Mouse (Mus musculus): Measurements from ENCODE around the gene Flt3l. TPM values are rescaled to one million over a fixed set of nuclear protein-coding genes. Genes with fewer than 3 reads are reported as not detected.
"Not testable (repeated sequence)": the region's sequence is repeated elsewhere in the genome, so short reads cannot be mapped to it uniquely, and the experiment has no call there.

Flt3l gene
- polyA plus RNA-seq, 1 experiment from 2014 or later = 1.5 TPM

DNA sequence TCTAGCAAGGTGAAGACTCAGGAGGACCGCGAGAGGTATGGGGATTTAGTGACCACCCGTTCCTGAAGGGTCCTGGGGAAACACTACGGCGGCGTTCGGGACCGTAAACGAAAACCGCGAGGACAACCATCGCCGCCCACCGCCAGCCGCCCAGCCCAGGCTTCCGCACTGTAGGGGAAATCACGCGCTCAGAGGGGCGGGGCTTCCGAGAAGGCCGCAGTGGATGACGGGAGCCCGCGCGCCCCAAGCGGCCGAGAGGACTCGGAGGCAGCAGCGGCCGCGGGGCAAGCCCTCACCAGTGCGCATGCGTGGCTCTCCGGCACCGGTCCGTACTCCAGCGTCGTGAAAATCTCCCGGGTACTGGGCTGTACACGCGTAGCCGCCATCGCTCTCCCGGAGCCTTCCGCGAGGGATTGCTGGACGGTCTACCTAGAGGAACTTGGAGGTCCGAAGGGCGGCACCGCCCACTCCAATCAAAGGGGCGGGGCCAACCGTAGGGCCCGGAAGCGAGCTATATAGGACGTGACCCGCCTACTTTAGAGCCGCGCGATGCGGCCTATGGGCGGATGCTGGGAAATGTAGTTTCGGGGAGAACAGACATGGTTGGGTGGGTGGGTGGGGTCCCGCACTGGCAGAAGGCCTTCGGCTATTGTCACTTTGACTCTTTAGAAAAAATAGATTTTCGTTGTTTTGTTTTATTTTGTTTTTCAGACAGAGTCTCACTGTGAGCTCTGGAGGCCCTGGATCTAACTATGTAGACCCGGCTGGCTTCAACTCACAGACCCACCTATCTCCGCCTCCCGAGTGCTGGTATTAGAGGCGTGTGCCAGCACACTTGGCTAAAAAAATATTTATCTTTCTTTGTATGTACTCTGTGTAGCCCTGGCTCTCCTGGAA, 18.1 kb upstream of the Flt3l start, which contains the start of the genes Pih1d1 and Aldh16a1:
Gene Pih1d1 (plus strand): TSS at position 208 of the 897 bp plus-strand sequence.
Gene Aldh16a1 (minus strand): TSS at position 489 of the 897 bp plus-strand sequence.
- Histone ChIP-seq H3K36me3 (peaks cover 10% of the 10 kb centered on the region; the same call in 1 of the 2 replicates), H3K9ac (peak within 1 kb of the TSS; percentile 87), H3K27ac (peak within 1 kb of the TSS; percentile 99), H3K9me3 (replicated peaks) (no peaks in the 10 kb centered on the region), H3K27me3 (no peaks in the 10 kb centered on the region), H3K4me1 (replicated peaks) (peaks cover 15% of the 10 kb centered on the region), H3K4me3 (peak within 1 kb of the TSS; percentile 91), H3K4me2 (peak within 1 kb of the TSS; percentile 69)
- peak; percentile 94 for ATAC-seq (replicated peaks; ENCODE audit: insufficient number of reproducible peaks, insufficient read depth, low FRiP score, low read depth)
- 3% methylated on average over 69 of the region's 69 CpGs for WGBS

DNA sequence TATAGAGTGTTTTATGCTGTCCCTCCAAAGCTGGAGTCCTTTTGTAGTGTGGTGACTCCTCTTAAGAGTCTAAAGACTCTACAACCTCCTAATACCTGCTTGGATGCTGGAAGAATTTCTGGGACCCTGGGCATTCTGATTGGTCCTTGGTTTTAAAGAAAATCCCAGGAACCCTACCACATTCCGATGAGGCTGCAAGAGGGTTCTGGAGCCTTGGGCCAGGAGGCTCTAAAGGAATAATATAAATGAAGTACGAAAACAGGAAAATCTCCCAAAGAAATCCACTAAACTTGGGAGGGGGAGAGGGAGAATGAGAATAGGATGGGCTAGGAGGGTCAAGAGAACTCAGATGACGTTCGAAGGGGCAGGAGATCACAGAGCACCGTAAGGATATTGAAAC, 17.4 kb upstream of the Flt3l start:
- Histone ChIP-seq H3K9ac (peak overlapping the region; percentile 87), H3K4me3 (peak overlapping the region; percentile 91), H3K27ac (peak overlapping the region; percentile 99), H3K4me2 (peak overlapping the region; percentile 69), H3K36me3 (peaks cover 5% of the 10 kb centered on the region; the same call in 1 of the 2 replicates), H3K27me3 (no peaks in the 10 kb centered on the region), H3K4me1 (replicated peaks) (peaks cover 15% of the 10 kb centered on the region), H3K9me3 (replicated peaks) (no peaks in the 10 kb centered on the region)
- 3% methylated on average over 5 of the region's 5 CpGs for WGBS
- no peak for ATAC-seq (replicated peaks; ENCODE audit: insufficient number of reproducible peaks, insufficient read depth, low FRiP score, low read depth)

DNA sequence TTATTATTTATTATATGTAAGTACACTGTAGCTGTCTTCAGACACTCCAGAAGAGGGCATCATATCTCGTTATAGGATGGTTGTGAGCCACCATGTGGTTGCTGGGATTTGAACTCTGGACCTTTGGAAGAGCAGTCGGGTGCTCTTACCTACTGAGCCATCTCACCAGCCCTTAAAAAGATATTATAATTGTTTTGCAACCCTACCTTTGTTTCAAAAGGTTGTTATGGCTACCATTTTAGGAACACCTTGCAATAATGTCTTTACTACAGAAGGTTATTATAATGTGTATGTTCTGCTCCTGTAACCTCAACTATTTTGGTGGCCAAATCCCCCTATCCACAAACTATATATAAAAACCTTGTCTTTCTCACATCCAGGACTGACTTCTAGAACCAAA, 16.8 kb upstream of the Flt3l start:
- 92% methylated on average over 2 of the region's 2 CpGs for WGBS
- not testable (repeated sequence) for ATAC-seq (replicated peaks; ENCODE audit: insufficient number of reproducible peaks, insufficient read depth, low FRiP score, low read depth); H3K27ac ChIP-seq; H3K36me3 ChIP-seq; H3K9me3 ChIP-seq (replicated peaks); H3K27me3 ChIP-seq; H3K9ac ChIP-seq
- peaks cover 21% of the 10 kb centered on the region for H3K4me1 ChIP-seq (replicated peaks)
- peak overlapping the region; percentile 91 for H3K4me3 ChIP-seq
- peak overlapping the region; percentile 69; the same call in 1 of the 2 replicates for H3K4me2 ChIP-seq

- Histone ChIP-seq H3K27me3 (no peaks in the 10 kb centered on the region), H3K27ac (peak overlapping the region; percentile 11; the same call in 1 of the 2 replicates), H3K36me3 (no peaks in the 10 kb centered on the region; the same call in 1 of the 2 replicates), H3K4me2 (no peak overlapping the region), H3K4me3 (no peak overlapping the region), H3K9ac (no peak overlapping the region), H3K4me1 (replicated peaks) (peaks cover 24% of the 10 kb centered on the region), H3K9me3 (replicated peaks) (no peaks in the 10 kb centered on the region)
- no peak for ATAC-seq (replicated peaks; ENCODE audit: insufficient number of reproducible peaks, insufficient read depth, low FRiP score, low read depth)
- WGBS = 48% methylated on average over 11 of the region's 11 CpGs
Measured at GRCm38 (mm10) chr7:45151303-45151702, 15.1 kb upstream of the Flt3l start.

GRCm38 (mm10) chr7:45150321-45150720, 14.1 kb upstream of the Flt3l start:
- peaks cover 4% of the 10 kb centered on the region; the same call in 1 of the 2 replicates for H3K36me3 ChIP-seq
- 65% methylated on average over 4 of the region's 4 CpGs for WGBS
- no peak overlapping the region for H3K9ac ChIP-seq
- H3K9me3 ChIP-seq (replicated peaks) = no peaks in the 10 kb centered on the region
- no peaks in the 10 kb centered on the region for H3K27me3 ChIP-seq
- H3K4me1 ChIP-seq (replicated peaks) = peaks cover 24% of the 10 kb centered on the region
- H3K27ac ChIP-seq = no peak overlapping the region
- no peak overlapping the region for H3K4me3 ChIP-seq
- ATAC-seq (replicated peaks; ENCODE audit: insufficient number of reproducible peaks, insufficient read depth, low FRiP score, low read depth) = no peak
- no peak overlapping the region for H3K4me2 ChIP-seq

DNA sequence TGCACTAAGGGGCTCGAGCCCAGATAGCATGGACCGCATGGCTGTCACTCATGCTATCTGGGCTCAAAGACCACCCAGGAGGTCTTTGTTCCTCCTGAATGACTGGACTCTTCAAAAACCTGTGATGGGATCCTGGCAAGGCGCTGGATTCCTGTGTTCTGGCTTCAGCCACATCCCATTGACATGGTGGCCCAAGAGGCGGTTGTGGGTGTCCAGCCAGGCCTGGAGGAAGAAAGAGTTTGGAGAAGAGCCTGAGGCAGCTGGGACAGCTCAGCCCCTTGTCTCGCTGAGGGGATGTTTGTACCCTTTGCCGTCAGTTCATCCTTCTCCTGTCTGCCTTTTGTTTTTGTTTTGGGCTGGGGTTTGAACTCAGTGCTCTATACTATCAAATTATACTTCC, 13.3 kb upstream of the Flt3l start:
- H3K9ac ChIP-seq = no peak overlapping the region
- ATAC-seq (replicated peaks; ENCODE audit: insufficient number of reproducible peaks, insufficient read depth, low FRiP score, low read depth) = no peak
- peaks cover 10% of the 10 kb centered on the region; the same call in 1 of the 2 replicates for H3K36me3 ChIP-seq

DNA sequence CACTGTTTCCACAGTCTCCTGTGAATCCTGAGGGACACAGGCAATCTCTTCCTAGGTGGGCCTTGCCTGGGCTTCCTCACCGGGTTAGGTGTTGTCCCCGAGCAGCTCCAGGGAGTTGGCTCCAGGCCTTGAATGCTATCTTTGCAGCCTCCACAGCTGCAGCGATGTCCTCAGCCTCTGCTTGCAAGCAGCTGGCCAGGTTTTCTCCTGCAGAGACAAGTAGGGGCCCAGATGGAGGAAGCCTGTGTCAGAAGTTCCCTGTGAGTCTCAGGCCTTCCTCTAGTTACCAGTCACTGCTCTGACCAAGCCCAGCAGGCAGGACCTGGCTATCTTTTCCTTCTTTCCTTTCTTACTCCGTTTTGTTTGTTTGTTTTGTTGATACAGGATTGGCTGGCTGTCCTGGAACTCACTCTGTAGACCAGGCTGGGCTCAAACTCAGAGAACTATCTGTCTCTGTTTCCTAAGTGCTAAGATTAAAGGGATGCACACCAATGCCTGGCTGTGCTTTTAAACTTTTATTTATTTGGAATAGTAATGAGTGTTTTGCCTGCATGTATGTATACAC, 12.4 kb upstream of the Flt3l start:
- 29% methylated on average over 4 of the region's 4 CpGs for WGBS
- 0 out of 2 replicates have a peak, but pooled peaks have one; percentile 7 for ATAC-seq (replicated peaks; ENCODE audit: insufficient number of reproducible peaks, insufficient read depth, low FRiP score, low read depth)
- Histone ChIP-seq H3K36me3 (peaks cover 11% of the 10 kb centered on the region; the same call in 1 of the 2 replicates), H3K4me2 (no peak overlapping the region), H3K9ac (no peak overlapping the region), H3K27me3 (no peaks in the 10 kb centered on the region), H3K27ac (peak overlapping the region; percentile 39), H3K9me3 (replicated peaks) (no peaks in the 10 kb centered on the region), H3K4me1 (replicated peaks) (peaks cover 17% of the 10 kb centered on the region), H3K4me3 (no peak overlapping the region)

More for the DNA sequence above, 13.3 kb upstream of the Flt3l start:
- Histone ChIP-seq H3K4me2 (no peak overlapping the region), H3K4me1 (replicated peaks) (peaks cover 17% of the 10 kb centered on the region), H3K27ac (no peak overlapping the region; the same call in 1 of the 2 replicates), H3K4me3 (no peak overlapping the region), H3K27me3 (no peaks in the 10 kb centered on the region), H3K9me3 (replicated peaks) (no peaks in the 10 kb centered on the region)
- WGBS = 72% methylated on average over 6 of the region's 6 CpGs

DNA sequence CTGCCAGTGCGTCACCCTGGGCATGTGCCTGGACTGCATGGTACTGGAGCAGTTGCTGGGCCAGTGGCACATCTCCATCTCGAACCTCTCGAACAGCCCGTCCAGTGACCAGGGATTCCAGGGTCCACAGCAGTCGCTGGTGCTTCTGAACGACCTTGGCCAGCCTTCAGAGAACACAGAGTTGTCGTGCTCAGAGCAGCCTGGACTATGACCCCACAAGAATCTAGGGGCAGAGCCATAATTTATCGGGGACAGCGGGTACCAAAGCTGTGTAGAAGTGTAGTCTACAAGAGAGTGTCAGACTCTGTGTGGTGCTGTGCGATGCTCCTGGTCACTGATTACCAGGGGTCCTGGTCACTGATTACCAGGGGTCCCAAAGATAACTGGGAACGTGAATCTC, 11.7 kb upstream of the Flt3l start:
- Histone ChIP-seq H3K36me3 (peaks cover 11% of the 10 kb centered on the region; the same call in 1 of the 2 replicates), H3K27me3 (no peaks in the 10 kb centered on the region), H3K27ac (no peak overlapping the region), H3K9me3 (replicated peaks) (no peaks in the 10 kb centered on the region), H3K4me3 (no peak overlapping the region), H3K4me2 (no peak overlapping the region), H3K4me1 (replicated peaks) (peaks cover 13% of the 10 kb centered on the region), H3K9ac (no peak overlapping the region)
- WGBS = 78% methylated on average over 11 of the region's 11 CpGs
- ATAC-seq (replicated peaks; ENCODE audit: insufficient number of reproducible peaks, insufficient read depth, low FRiP score, low read depth) = no peak

DNA sequence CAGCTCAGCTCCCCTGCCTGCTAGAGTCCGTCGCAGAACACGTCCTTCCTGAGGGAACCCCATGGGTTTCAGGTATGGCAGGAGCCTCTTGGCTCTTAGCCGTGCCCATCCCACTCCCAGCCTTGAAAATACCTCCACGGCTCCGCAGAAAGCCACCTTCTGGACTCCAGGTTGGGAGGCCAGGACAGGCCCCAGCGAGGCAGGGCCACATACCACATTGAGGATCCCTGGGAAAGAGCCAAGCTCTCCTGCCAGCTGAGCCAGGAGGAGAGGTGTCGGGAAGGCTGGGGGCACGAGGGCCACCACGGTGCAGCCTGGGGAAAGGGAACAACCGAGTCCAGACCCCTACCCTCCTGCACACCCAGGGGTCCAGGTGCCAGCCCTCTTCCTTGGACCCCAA, 11.0 kb upstream of the Flt3l start:
- Histone ChIP-seq H3K4me3 (no peak overlapping the region), H3K4me1 (replicated peaks) (peaks cover 13% of the 10 kb centered on the region), H3K27ac (no peak overlapping the region), H3K4me2 (no peak overlapping the region), H3K9me3 (replicated peaks) (no peaks in the 10 kb centered on the region), H3K36me3 (peaks cover 11% of the 10 kb centered on the region; the same call in 1 of the 2 replicates), H3K9ac (no peak overlapping the region), H3K27me3 (no peaks in the 10 kb centered on the region)
- no peak for ATAC-seq (replicated peaks; ENCODE audit: insufficient number of reproducible peaks, insufficient read depth, low FRiP score, low read depth)
- 89% methylated on average over 11 of the region's 11 CpGs for WGBS

DNA sequence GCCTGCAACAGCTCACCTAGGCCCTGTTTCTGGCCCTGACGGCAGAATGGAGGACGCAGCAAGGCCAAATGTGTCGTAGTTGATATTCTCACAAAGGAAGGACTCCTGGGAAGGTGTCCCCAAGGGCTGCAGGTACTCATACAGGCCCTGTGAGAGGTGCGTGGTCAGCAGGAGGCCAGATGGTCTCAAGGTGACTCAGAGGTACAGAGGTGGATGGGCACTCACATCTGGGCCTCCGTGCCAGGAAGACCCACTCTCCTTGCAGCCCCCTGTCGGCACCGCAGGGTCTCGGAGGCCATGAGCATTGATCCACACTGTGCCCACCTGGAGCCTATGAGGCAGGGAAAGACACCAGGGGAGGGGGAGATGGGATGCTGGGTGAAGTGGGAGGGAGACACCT, 9.2 kb upstream of the Flt3l start:
- no peak overlapping the region for H3K27ac ChIP-seq
- no peaks in the 10 kb centered on the region for H3K27me3 ChIP-seq
- 96% methylated on average over 8 of the region's 8 CpGs for WGBS
- H3K9me3 ChIP-seq (replicated peaks) = no peaks in the 10 kb centered on the region
- peaks cover 10% of the 10 kb centered on the region for H3K4me1 ChIP-seq (replicated peaks)
- no peak overlapping the region for H3K4me2 ChIP-seq
- ATAC-seq (replicated peaks; ENCODE audit: insufficient number of reproducible peaks, insufficient read depth, low FRiP score, low read depth) = no peak
- no peak overlapping the region for H3K9ac ChIP-seq
- 0 out of 2 replicates have a peak, but pooled peaks cover 11% of the 10 kb centered on the region for H3K36me3 ChIP-seq
- H3K4me3 ChIP-seq = no peak overlapping the region
